Mouse (Mus musculus) small intestine, adult 2 months (tissue): ENCODE measurements at regions not wholly inside any gene's neighbourhood (a gene's known extent, or its start where the extent isn't known, plus 50 kb on each side); places are given as distances from the start of the nearest gene placed in this dataset.

Experiments
- H3K27ac ChIP-seq: fragments of 200-500 bp; 2 replicates; pipeline ENCODE4 v1.5.1; 2012; ENCODE audit warnings: low read depth, low read length, control low read depth, inconsistent platforms; ENCODE audit not compliant: insufficient read depth
- H3K27me3 ChIP-seq: fragments of 200-500 bp; 2 replicates; pipeline ENCODE4 v1.6.1; 2012; ENCODE audit warnings: mild to moderate bottlenecking, moderate library complexity, low read length, inconsistent platforms; ENCODE audit not compliant: control insufficient read depth, insufficient read depth
- H3K36me3 ChIP-seq: fragments of 200-500 bp; 2 replicates; pipeline ENCODE4 v1.6.1; 2012; ENCODE audit warnings: mild to moderate bottlenecking, low read length, control low read depth, inconsistent platforms; ENCODE audit not compliant: control insufficient read depth, insufficient read depth
- H3K4me1 ChIP-seq: fragments of 200-500 bp; 2 replicates; pipeline ENCODE4 v1.6.1; 2012; ENCODE audit warnings: low read length, inconsistent platforms, mixed read lengths; ENCODE audit not compliant: control insufficient read depth, insufficient read depth, insufficient read length
- H3K4me3 ChIP-seq: fragments of 200-500 bp; 2 replicates; pipeline ENCODE4 v1.5.1; 2012; ENCODE audit warnings: low read depth, mild to moderate bottlenecking, control low read depth, inconsistent platforms, low read length, moderate library complexity
- CTCF ChIP-seq: fragments of 200-500 bp; IDR thresholded peaks from 2 replicates; pipeline ENCODE4 v1.5.1; 2012; ENCODE audit warnings: low read depth, mild to moderate bottlenecking, control low read depth, inconsistent platforms, low read length, moderate library complexity, mixed read lengths; ENCODE audit not compliant: insufficient replicate concordance, insufficient read length; ENCODE audit errors: extremely low read depth
- POLR2A ChIP-seq: fragments of 200-500 bp; IDR thresholded peaks from 2 replicates; pipeline ENCODE4 v1.6.1; 2012; ENCODE audit warnings: low read depth, mild to moderate bottlenecking, control low read depth, inconsistent platforms, low read length, moderate library complexity
- WGBS: fragments of 180-500 bp; shearing (Covaris S2); methylation state at CpG from one replicate; pipeline ENCODE4 v1.1.7; 2018; 5-methylcytosine and 5-hydroxymethylcytosine counted together

GRCm38 (mm10) chr10:98146998-98147863, 420.7 kb upstream of the C030005K15Rik start:
- 62% methylated on average over 9 of the region's 9 CpGs for WGBS
- no peaks in the 10 kb centered on the region for H3K4me1 ChIP-seq
- H3K4me3 ChIP-seq, result no peak overlapping the region
- H3K27ac ChIP-seq, result no peak overlapping the region
- no peaks in the 10 kb centered on the region for H3K36me3 ChIP-seq
- H3K27me3 ChIP-seq, result no peaks in the 10 kb centered on the region
- TF ChIP-seq CTCF (no peak), POLR2A (no peak)

GRCm38 (mm10) chr10:98155982-98156381, 429.4 kb upstream of the C030005K15Rik start:
- Histone ChIP-seq H3K36me3 (no peaks in the 10 kb centered on the region), H3K27ac (no peak overlapping the region), H3K27me3 (no peaks in the 10 kb centered on the region), H3K4me1 (no peaks in the 10 kb centered on the region), H3K4me3 (no peak overlapping the region)
- TF ChIP-seq POLR2A, result no peak
- no peak for TF ChIP-seq CTCF
- 56% methylated on average over 2 of the region's 2 CpGs for WGBS

- H3K4me3 ChIP-seq, result no peak overlapping the region
- TF ChIP-seq POLR2A, result no peak
- TF ChIP-seq CTCF, result no peak
- WGBS, result 67% methylated on average over 3 of the region's 3 CpGs
- no peaks in the 10 kb centered on the region for H3K4me1 ChIP-seq
- H3K36me3 ChIP-seq, result no peaks in the 10 kb centered on the region
- H3K27ac ChIP-seq, result no peak overlapping the region
- no peaks in the 10 kb centered on the region for H3K27me3 ChIP-seq
These were observed 459.1 kb upstream of the C030005K15Rik start for GRCm38 (mm10) chr10:98185666-98186065.

GRCm38 (mm10) chr10:98196852-98197251, 470.3 kb upstream of the C030005K15Rik start:
- H3K27ac ChIP-seq, result no peak overlapping the region
- H3K4me1 ChIP-seq, result no peaks in the 10 kb centered on the region
- 84% methylated on average over 4 of the region's 4 CpGs for WGBS
- TF ChIP-seq CTCF (no peak), POLR2A (no peak)
- no peak overlapping the region for H3K4me3 ChIP-seq
- no peaks in the 10 kb centered on the region for H3K36me3 ChIP-seq
- no peaks in the 10 kb centered on the region for H3K27me3 ChIP-seq

- TF ChIP-seq CTCF (no peak), POLR2A (no peak)
- Histone ChIP-seq H3K27ac (no peak overlapping the region), H3K36me3 (no peaks in the 10 kb centered on the region), H3K4me3 (no peak overlapping the region), H3K27me3 (no peaks in the 10 kb centered on the region), H3K4me1 (no peaks in the 10 kb centered on the region)
- WGBS, result 75% methylated on average over 2 of the region's 2 CpGs
These were observed 483.7 kb upstream of the C030005K15Rik start for GRCm38 (mm10) chr10:98210246-98210645.

- no peaks in the 10 kb centered on the region for H3K27me3 ChIP-seq
- TF ChIP-seq CTCF, result no peak
- no peak overlapping the region for H3K27ac ChIP-seq
- no peaks in the 10 kb centered on the region for H3K4me1 ChIP-seq
- no peak overlapping the region for H3K4me3 ChIP-seq
- WGBS, result 61% methylated on average over 7 of the region's 7 CpGs
- no peaks in the 10 kb centered on the region for H3K36me3 ChIP-seq
These were observed 486.5 kb upstream of the C030005K15Rik start for GRCm38 (mm10) chr10:98212876-98213587.

GRCm38 (mm10) chr10:98231017-98231416, 504.5 kb upstream of the C030005K15Rik start:
- no peak overlapping the region for H3K27ac ChIP-seq
- H3K36me3 ChIP-seq, result no peaks in the 10 kb centered on the region
- TF ChIP-seq CTCF (no peak), POLR2A (no peak)
- no peaks in the 10 kb centered on the region for H3K27me3 ChIP-seq
- 94% methylated on average over 5 of the region's 5 CpGs for WGBS
- no peak overlapping the region for H3K4me3 ChIP-seq
- H3K4me1 ChIP-seq, result no peaks in the 10 kb centered on the region
